ENCODE assay signal across 9 mouse cellular contexts in genomic region chr6:119057076-119057479, GRCm38 (mm10).
DNase-seq lines count a peak whose midpoint lies in the region; ATAC-seq lines count a peak whose summit lies in the region.
"Had no signal": no experiment of that assay in that cellular context is flagged by ENCODE, and none has a peak within 500 bp of the region (broad histone marks: within the 10 kb centered on the region; RNA-seq: fewer than 3 reads in every experiment).

No protein-coding gene starts in this region.

- H3K27me3 ChIP-seq in hindbrain, embryonic 12.5 days = no peaks in the 10 kb centered on the region
- no peaks in the 10 kb centered on the region for H3K27me3 ChIP-seq in hindbrain, embryonic 11.5 days (ENCODE audit: control insufficient read depth, insufficient read depth, low read length)
- H3K27me3 ChIP-seq: limb, embryonic 15.5 days had no signal

- no peak overlapping the region for H3K4me2 ChIP-seq in hindbrain, embryonic 12.5 days (replicated peaks)
- H3K4me2 ChIP-seq in hindbrain, embryonic 11.5 days (replicated peaks; ENCODE audit: low read depth, low read length) = no peak overlapping the region
- H3K4me2 ChIP-seq: limb, embryonic 15.5 days had no signal

- no peak for DNase-seq in hindbrain, embryonic 11.5 days (ENCODE audit: low spot score)
- DNase-seq in adrenal gland, adult 8-10 months = peak; percentile 50
- peak; percentile 57 for DNase-seq in cerebellum, postnatal 14 days
- DNase-seq in layer of hippocampus, postnatal 36 days = peak; percentile 42 to 48
- no peak for DNase-seq in liver
- no peak for DNase-seq in spleen, postnatal 14 days (ENCODE audit: low spot score in 2 of 2)
- DNase-seq in ovary, adult 18-20 months (ENCODE audit: low spot score) = no peak

- ATAC-seq in hindbrain, embryonic 12.5 days (ENCODE audit: low FRiP score) = 0 out of 2 replicates have a peak, but pooled peaks have one; percentile 50
- ATAC-seq in hindbrain, embryonic 11.5 days (ENCODE audit: low FRiP score) = no peak

- H3K9ac ChIP-seq in hindbrain, embryonic 12.5 days = no peak overlapping the region
- H3K9ac ChIP-seq in hindbrain, embryonic 11.5 days (ENCODE audit: low read depth, low read length) = no peak overlapping the region
- H3K9ac ChIP-seq: limb, embryonic 15.5 days had no signal

- H3K27ac ChIP-seq in hindbrain, embryonic 12.5 days = no peak overlapping the region
- H3K27ac ChIP-seq in hindbrain, embryonic 11.5 days (ENCODE audit: low read depth, low read length) = no peak overlapping the region
- H3K27ac ChIP-seq: limb, embryonic 15.5 days had no signal

- 87% methylated on average over 15 of the region's 15 CpGs for WGBS in hindbrain, embryonic 12.5 days
- 94% methylated on average over 15 of the region's 15 CpGs for WGBS in hindbrain, embryonic 11.5 days

- H3K9me3 ChIP-seq in hindbrain, embryonic 12.5 days (replicated peaks) = no peaks in the 10 kb centered on the region
- no peaks in the 10 kb centered on the region for H3K9me3 ChIP-seq in hindbrain, embryonic 11.5 days (ENCODE audit: control insufficient read depth, low read length)
- H3K9me3 ChIP-seq: limb, embryonic 15.5 days had no signal

- H3K4me3 ChIP-seq in hindbrain, embryonic 12.5 days = no peak overlapping the region
- H3K4me3 ChIP-seq in hindbrain, embryonic 11.5 days (ENCODE audit: low read depth, low read length) = no peak overlapping the region
- H3K4me3 ChIP-seq: limb, embryonic 15.5 days had no signal

- H3K4me1 ChIP-seq in hindbrain, embryonic 12.5 days = peaks cover 1% of the 10 kb centered on the region; the same call in 1 of the 2 replicates
- H3K4me1 ChIP-seq in hindbrain, embryonic 11.5 days (replicated peaks; ENCODE audit: control insufficient read depth, insufficient read depth, low read length) = no peaks in the 10 kb centered on the region

- no peaks in the 10 kb centered on the region for H3K36me3 ChIP-seq in hindbrain, embryonic 12.5 days
- H3K36me3 ChIP-seq in hindbrain, embryonic 11.5 days (ENCODE audit: control insufficient read depth, insufficient read depth, low read length) = no peaks in the 10 kb centered on the region

Comparison
In these comparisons a context has a peak if more than half of its experiments do, and no peak if none do; other contexts are left out.
1. DNase-seq: peak in adrenal gland, adult 8-10 months (single experiment), cerebellum, postnatal 14 days (2 of 2) and layer of hippocampus, postnatal 36 days (2 of 2); none in hindbrain, embryonic 11.5 days (single experiment), liver (single experiment), spleen, postnatal 14 days (0 of 2) and ovary, adult 18-20 months (single experiment).